Mouse (Mus musculus) heart, postnatal 4 days (tissue): Measurements from ENCODE around the gene Sf3b3. TPM values are rescaled to one million over a fixed set of nuclear protein-coding genes. Genes with fewer than 3 reads are reported as not detected.

ENCODE experiments used
- DNase-seq: peaks from one replicate; pipeline ENCODE4 v3.0.0; 2021
- total RNA-seq, 2 experiments: library from RNA; stranded (reverse); gene quantifications; 2 replicates each; pipeline ENCODE4 v1.2.3; 2021

Sf3b3 gene
- total RNA-seq, 2 experiments from 2014 or later, result 61.4 to 64.9 TPM

DNA sequence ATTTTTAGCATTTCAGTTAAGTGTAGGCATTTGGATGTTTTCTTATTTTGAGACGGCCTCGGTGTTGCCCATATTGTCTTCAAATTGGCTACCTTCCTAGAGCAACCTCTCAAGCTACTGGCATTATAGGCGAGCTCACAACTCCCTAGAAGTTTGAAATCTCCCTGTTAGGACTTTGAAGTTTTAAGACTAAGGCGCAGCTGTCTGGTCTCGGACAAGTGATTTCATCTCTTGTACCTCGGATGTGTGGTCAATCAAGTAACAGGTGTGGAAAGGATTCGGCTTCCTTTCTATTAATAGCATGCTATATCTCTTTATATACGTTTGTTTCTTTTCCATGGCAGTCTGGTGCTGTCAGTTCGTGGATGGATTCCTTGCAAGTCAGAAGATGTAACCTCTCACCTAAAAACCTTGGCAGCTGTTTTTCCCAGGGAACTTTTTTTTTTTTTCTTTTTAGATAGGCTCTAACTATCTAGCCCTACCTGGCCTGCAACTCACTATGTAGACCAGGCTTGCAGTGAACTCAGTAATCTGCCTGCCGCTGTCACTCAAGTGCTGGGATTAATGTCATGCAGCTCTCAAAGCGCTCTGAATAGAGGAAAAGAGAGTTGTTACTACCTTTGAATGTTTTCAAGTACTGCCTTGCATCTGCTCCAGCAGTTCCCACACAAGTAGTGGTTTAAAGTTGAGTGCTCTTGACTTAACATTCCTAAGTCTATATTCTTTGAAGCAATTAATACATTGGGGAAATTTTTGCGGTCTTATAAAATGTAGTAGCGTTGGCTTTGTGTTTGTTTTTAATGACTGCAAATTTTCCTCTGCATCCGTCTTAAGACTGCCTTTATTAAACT, 1.3 kb upstream of the Sf3b3 start:
- no peak for DNase-seq

DNA sequence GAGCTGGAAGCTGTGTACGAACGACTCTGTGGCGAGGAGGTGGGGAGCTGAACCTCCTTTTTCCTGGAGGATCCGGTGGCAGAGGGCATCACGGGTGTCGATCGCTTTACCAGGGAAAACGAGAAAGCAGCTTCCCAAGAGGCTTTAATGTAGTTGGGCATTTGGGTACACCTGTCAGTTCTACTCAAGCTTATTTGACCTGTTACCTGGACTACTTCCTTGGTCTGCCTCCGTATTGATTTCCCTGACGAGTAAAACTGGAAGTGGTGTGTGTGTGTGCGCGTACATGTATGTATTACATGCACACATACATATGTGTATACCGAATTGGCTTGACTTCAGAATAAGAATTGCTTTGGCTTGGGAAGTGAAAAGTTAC, 573 bp upstream of the Sf3b3 start:
- no peak for DNase-seq

DNA sequence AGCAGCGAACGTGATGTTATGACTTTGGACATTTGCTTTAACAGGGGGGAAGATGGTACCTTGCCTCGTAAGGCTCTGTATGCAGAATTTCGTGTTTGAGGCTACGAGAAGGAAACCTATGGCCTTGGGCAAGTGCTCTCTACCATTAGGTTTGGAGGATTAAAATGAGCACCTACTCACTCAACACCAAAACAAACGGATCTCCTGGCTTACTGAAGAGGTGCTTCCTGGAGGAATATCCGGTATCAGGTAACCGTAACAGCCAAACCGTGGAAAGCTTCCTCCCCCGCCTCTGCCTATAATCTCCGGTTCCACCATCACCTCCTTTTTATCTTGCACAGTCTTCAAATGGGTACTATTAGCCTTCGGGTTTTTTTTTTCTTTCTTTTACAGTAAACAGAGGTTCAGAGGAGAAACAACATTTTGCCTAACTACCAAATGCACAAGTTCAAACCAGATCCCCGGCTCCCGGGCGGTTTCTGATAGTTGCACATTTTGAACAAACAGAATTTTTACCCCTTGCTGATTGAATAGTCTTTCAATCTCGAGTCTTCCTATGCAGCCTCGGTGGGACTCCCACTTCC, 674 bp downstream of the Sf3b3 start:
- no peak for DNase-seq

DNA sequence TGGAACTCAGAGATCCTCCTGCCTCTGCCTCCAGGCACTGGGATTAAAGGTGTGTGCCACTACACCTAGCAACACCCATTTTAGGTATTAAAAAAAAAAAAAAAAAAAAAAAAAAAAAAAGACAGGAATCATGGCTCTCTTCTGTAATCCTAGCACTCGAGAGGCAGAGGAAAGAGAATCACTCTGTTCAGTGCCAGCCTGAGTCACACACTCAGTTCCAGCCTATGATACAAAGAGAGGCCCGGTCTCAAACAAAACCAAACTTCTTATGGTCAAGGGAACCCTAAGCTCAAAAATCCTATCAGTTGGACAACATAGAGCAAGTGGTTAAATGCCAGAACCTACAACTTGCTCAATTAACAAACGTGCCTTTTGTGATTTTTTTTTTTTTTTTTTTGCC, 1.6 kb downstream of the Sf3b3 start:
- no peak for DNase-seq

DNA sequence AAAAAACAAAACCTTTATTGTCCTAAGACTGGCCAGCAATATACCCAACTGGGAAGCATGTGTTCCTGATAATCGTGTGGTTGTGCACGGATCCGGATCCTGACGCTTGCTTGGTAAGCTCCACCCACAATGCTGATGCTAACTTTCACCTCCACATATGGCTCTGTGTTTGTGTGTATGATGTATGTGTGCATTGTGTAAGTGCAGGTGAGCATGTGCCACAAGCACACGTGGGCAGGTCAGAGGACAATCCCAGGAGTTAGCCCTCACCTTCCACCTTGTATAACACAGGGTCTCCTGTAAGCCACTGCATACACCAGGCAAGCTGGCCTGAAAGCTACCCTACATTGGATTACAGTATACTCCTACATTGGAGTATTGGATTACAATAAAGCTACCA, 3.4 kb downstream of the Sf3b3 start:
- DNase-seq, result no peak

DNA sequence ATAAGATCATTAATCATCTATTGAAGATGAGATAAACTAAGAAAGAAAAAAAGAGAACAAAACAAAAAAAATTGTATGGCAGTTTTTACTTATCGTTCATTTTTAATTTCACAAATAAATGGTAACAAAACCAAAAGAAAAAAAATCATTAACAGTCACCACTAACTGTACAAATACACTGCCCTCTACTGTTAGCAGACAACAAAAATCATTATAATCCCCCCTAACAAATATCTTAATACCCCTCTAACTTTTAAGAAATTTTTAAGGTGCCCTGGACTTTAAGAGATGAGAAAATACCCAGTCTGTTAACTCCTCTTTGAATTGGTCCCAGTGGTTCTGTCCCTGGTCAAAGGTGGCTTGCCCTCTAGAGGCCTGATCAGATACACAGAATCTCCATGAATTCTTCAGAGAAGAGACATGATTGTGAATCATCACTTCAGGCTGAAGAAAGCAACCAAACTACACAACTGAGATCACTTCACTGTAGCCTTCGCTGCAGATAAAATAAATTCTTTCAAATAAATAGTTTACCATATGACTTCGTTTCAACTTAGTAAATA, 4.5 kb downstream of the Sf3b3 start:
- DNase-seq, result no peak

DNA sequence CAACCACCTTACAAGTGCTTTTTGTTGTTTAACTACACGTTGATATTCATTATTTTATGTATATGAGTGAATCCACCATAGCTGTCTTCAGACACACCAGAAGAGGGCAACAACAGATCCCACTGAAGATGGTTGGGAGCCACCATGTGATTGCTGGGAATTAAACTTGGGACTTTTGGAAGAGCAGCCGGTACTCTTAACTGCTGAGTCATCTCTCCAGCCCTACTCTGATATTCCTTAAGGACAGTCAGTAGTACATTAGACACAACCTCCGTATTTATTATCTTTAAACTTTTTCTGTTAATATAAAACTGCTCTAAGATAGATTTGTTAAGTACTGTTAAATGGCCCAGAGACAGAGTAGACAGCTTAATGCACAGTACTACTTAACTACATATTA, 14.6 kb downstream of the Sf3b3 start:
- no peak for DNase-seq

DNA sequence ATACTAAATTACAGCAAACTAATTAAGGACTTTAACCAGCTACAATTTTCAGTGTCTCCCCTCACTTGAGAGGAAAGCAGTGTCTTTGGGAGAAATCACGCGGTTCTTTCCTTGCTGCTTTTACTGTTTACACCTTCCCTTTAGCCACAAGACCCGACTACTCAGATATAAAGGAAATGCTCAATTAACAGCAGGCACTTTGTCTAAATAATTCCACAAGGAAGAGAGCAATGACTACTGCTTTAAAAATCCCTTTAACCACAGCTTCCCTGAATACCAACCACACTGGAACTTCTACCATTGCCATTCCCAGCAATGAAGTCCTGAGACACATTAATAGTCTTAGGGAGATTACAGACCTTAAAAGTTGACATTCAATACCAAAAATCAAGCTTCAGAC, 18.1 kb downstream of the Sf3b3 start:
- no peak for DNase-seq

DNA sequence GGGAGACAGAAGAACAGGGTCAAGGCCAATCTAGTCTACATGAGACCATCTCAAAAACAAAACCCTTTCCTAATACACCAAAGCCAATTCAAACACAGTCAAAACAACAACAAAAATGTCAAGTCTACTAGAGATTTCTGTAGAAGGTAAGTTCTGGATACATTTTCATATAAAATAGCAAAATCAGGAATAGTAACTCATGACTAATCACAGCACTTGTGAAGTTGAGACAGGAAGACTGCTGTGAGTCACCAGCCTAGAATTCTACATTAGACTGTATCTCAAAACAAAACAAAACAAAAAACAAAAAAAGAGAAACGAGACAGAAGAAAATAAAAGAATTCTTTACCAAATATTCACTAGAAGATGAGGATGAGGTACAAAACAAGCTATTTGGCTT, 21.7 kb downstream of the Sf3b3 start:
- no peak for DNase-seq

DNA sequence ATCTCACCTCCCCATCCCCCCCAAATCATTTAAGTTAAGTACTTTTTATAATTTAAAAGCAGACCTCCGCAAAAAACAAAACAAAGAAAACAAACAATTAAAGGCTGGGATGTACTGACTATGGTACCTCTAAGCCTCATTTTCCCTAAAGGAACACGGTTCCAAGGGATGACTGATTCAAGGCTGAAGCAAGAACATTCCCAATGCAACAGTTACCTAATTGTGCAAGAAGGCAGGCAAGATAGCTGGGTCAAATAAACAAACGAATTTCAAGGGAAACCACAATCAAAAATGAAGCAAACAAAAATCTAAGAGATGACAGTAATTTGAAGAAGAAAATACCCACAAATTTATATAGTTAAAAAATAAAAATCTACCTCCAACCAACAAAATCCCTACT, 24.6 kb downstream of the Sf3b3 start:
- no peak for DNase-seq

DNA sequence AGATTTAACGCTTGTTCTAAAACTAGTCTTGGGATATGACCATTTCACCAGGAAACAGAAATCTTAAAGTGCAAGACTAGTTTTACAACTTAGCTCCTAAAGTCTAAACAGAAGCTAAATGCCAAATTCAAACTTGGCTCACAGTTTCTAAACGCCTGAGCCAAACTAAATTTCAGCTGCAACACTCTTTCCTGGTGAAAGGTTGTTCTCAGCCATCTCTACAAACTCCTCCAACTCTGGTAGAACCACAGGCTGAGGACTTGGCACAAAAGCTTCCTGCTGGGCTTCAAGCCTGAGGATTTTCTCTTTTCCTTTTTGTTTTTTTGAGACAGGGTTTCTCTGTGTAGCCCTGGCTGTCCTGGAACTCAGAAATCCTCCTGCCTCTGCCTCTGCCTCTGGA, 26.3 kb downstream of the Sf3b3 start:
- no peak for DNase-seq

DNA sequence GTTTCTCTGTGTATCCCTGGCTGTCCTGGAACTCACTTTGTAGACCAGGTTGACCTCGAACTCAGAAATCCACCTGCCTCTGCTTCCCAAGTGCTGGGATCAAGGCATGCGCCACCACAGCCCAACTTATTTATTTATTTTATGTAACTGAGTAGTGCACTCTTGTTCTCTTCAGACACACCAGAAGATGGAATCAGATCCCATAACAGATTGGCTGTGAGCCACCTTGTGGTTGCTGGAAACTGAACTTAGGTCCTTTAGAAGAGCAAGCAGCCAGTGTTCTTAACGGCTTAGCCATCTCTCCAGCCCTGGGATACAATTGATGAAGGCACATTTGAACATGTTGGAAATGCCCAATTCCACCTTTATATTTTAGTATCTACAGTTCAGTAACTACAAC, 28.0 kb downstream of the Sf3b3 start:
- no peak for DNase-seq

DNA sequence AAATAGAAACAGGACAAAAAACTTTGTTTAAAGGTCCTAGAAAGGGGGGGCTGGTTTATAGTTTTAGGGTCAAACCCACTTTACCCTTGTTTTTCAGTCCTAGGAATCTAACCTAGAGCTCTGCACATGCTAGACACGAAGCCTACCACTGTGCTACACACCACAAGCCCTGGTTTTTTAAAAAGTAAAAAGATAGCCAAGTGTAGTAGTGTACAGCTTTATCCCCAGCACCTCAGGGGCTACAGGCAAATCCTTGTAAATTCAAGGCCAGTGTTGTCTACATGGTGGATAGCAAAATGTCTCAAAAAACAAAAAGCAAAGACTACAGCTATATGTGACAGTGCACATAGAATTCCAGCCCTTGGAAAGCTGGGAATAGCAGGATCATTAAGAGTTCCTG, 29.6 kb downstream of the Sf3b3 start:
- DNase-seq, result no peak

DNA sequence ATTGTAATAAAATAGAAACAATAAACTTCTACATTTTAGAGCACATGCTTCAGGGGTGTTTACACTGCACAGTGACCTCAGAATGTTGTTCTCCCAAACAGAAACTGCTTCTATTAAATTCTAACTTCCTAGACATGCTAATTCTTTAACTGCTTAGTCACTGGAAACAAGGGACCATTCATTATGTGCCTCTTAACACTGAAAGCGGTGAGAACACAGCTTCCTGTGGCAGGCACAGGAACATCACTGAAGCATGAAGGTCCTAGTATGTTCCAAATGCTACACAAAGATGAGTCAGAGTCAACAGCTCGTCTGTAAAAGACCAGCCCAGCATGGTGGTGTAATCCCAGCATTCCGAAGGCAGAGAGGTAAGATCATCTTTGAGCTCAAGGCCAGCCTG, 31.3 kb downstream of the Sf3b3 start:
- DNase-seq, result no peak

DNA sequence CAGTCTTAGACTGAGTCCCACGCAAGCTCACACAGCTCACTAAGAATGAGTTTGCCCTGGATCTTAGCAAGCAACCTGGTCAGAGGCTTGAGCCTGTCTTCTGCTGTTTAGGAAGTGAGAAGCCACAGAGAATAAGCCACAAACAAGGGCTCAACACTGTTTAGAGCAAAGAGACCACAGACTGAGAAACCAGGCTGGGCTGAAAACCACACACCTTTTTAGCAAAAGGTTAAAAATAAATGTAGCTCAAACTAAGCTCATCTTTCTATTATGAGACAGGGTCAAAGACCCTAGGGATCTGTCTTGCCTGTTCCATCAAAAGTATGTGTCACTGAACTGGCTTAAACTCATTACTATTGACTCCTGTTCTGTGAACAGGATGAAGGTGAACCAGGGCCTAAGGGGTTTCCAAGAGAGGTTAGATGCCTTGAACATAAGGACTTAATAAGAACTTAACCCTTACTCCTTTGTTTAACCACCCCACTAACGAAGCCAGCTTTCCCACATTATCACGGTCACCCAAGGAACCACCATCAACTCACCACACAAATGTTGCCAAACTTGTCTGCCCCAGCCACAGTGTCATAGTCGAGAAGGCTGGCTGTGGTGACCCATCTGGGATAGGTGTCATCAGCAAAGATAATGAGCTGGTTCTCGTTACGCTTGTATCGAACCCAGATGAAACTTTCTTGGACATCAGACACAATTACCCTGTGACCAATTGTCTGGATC, 33.3 kb downstream of the Sf3b3 start:
- DNase-seq, result no peak

DNA sequence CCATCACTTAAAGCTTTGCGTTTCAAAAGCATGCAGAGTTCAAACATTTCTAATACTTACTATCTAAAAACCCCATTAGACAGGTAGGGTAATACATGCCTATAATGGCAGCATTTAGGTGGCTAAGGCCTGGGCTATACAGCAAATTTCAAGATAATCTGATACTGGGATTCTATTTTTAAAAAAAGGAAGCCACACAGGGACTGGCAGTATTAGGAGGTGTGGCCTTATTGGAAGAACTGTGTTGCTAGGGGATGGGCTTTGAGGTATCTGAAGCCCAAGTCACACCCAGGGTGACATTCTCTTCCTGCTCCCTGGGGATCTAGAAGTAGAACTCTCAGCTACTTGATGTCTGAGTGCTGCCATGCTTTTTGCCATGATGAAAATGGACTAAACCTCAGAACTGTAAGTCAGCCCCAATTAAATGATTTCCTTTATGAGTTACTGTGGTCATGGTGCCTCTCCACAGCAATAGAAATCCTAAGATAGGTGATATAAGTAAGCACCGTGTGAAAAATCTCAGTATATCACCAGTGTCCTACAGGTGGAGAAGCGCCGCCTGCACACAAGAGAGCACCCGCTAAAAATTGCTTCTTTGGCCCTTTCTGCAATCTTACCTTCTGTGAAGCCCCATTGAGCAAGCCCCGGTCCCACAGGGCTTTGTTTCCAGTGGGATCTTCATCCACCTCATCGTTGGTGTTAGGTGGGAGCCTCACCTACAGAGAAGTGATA, 34.1 kb downstream of the Sf3b3 start:
- DNase-seq, result no peak

DNA sequence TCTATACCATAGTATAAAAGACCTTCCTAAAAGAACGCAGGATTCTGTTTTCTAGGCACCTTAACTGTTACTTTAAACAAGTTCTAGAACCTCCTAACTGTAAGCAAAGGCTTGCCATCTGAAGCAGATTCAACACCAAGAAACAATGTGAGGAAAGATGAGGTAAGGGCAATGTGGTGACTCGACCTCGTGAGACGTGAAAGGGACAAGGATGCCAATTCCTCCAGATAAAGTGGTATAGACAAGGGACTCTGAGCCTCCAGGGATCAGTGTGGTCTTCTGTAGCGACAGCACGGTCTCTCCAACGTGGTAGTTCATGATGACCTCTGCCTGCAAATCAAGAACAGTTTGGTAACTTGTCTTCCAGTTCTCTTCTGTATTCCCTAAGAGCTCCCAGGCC, 34.8 kb downstream of the Sf3b3 start:
- DNase-seq, result no peak

DNA sequence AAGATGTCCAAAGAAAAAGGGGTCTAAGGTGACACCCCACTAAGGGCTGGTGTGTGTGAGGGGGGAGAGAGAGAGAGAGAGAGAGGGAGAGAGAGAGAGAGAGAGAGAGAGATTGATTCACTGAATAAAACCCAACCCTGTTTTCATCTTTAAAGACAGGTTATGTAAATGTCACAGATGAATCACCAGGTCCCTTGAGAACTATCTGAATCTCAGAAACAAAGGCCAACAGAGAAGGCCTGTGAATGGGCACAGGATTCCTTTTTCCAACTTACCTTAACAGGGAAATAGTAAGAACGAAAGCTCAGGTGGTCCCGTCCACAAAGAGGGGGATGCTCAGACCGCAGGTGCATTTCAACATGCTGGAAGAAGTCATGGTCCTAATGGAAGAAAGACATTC, 35.5 kb downstream of the Sf3b3 start:
- no peak for DNase-seq

DNA sequence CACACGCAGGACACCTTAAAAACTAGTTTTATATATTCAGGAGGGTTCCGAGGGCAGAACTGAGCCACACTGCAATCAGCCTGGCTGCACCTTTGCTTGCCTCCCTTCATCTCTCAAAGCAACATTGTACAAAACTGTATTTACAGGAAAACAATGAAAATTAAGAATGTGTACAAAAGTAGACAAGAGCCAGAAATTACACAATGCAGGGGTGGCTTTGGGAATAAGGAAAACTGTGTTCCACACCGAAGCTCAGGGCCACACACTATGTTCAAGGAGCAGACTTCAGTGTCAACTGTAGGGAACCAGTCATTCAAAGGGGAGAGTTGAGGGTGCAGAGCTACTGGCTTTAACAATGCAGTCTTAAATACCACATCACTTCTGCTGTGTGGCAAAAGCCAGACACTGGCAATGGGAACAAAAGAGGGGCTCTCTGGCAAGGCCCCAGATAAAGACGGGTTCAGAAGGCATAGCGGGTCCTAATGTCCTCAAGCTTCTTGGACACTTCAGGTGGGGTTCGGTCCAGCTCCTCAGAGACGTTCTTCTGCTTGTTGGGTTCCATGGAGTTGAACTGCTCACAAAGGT, 36.0 kb downstream of the Sf3b3 start:
- no peak for DNase-seq

DNA sequence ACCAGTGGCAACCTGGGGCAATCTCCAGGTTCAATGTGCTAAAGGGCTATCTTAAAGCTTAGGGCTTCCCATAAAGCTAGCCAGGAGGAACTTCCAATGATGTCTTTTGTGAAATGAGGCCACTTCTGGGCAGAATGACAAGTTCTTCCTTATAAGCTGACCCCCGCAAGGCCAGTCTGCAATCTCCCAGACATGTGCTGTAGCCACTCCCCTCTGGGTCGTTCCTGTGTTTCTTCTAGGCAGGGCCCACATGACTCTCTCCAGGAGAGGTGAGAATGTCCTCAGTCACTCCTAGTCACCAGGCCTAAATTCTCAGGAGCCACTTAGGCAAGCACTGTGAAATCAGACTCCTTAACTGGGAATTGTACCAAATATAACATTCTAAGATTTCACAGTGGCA, 36.8 kb downstream of the Sf3b3 start:
- DNase-seq, result peak; percentile 32

DNA sequence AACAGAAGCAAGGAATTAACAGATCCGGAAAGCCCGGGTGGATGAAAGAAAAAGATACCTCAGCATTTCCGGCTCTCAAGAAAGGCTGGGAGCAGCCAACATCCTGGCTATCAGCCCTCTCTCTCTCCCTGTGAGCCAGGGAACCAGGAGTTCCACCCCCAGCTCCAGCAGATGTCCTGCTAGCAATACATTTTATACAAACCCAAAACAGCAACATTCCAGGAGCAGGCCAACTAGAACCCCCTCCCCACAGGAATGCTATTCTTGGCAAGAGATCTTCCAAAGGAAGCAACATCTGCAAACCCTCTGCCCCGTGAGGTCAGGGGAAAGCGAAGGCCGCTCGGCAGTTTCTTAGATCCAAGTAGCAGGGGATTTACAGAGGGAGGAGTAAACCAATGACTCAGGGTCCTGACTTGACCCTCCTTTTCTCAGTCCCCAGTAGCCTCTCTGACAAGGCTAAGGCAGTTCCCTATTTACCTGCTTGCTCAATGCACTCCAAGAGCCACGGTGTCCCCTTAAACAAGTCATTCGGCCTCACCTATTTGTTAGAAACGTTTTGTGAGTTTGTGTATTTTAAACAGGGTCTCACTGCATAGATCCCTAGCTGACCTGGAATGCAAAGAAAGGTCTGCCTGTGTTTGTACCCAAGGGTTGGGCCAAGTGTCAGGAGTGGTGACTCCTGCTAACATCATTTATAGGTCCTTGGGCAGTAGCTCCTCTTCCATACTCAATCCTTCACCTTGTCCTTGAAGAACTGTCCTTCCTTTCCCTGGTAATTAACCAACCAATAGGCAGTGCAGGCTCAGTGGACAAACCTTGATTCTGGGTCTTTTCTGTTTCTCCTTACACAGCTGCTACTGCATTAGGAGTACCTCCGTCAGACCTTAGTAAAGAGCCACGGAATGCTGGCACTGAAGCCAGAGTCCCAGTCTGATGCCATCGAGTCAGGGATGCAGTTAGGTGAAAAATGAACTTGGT, 37.8 kb downstream of the Sf3b3 start:
- peak; percentile 58 for DNase-seq
